Mouse (Mus musculus) embryonic facial prominence, embryonic 13.5 days (tissue): Measurements from ENCODE around the gene Trak2. TPM values are rescaled to one million over a fixed set of nuclear protein-coding genes. Genes with fewer than 3 reads are reported as not detected.

Experiments used
- ATAC-seq: fragments of 200-750 bp; cut with Nextera tagmentation; 2 replicates; pipeline ENCODE4 v1.8.0; 2017; ENCODE audit warnings: low read depth; ENCODE audit not compliant: insufficient number of reproducible peaks, insufficient read depth, low FRiP score, low TSS enrichment
- H3K27ac ChIP-seq: fragments of 300-500 bp; sonication (generic); 2 replicates; pipeline ENCODE4 v1.5.1; 2015; ENCODE audit warnings: moderate library complexity, mild to moderate bottlenecking, inconsistent platforms
- H3K27me3 ChIP-seq: fragments of 300-500 bp; sonication (generic); 2 replicates; pipeline ENCODE4 v1.6.1; 2015; ENCODE audit warnings: mild to moderate bottlenecking, inconsistent platforms
- H3K36me3 ChIP-seq: fragments of 300-500 bp; sonication (generic); 2 replicates; pipeline ENCODE4 v1.6.1; 2015; ENCODE audit warnings: mild to moderate bottlenecking, inconsistent platforms
- H3K4me1 ChIP-seq: fragments of 300-500 bp; sonication (generic); 2 replicates; pipeline ENCODE4 v1.6.1; 2015; ENCODE audit warnings: inconsistent platforms
- H3K4me2 ChIP-seq: fragments of 300-500 bp; sonication (generic); 2 replicates; pipeline ENCODE4 v1.6.1; 2015; ENCODE audit warnings: moderate library complexity, mild to moderate bottlenecking, inconsistent platforms
- H3K4me3 ChIP-seq: fragments of 300-500 bp; sonication (generic); 2 replicates; pipeline ENCODE4 v1.5.1; 2015; ENCODE audit warnings: mild to moderate bottlenecking, inconsistent platforms
- H3K9ac ChIP-seq: fragments of 300-500 bp; sonication (generic); 2 replicates; pipeline ENCODE4 v1.6.1; 2015; ENCODE audit warnings: mild to moderate bottlenecking, inconsistent platforms
- H3K9me3 ChIP-seq: fragments of 300-500 bp; sonication (generic); 2 replicates; pipeline ENCODE4 v1.6.1; 2016; ENCODE audit warnings: inconsistent platforms
- WGBS: fragments of 180-500 bp; shearing (Covaris S2); methylation state at CpG from one replicate; pipeline ENCODE4 v1.1.7; 2015; ENCODE audit warnings: mixed read lengths; 5-methylcytosine and 5-hydroxymethylcytosine counted together
- polyA plus RNA-seq: library from polyadenylated mRNA; unstranded; fragments of >200 nt; fragmentation: Nextera tagmentation; extraction: Ambion mirVana; gene quantifications from 2 replicates; pipeline ENCODE4 v1.2.1, GENCODE M21; 2015

Trak2 gene
- polyA plus RNA-seq, 1 experiment from 2014 or later, result 11.3 TPM

- H3K36me3 ChIP-seq, result no peaks in the 10 kb centered on the region
These were observed 20.7 kb downstream of the Trak2 start for GRCm38 (mm10) chr1:58952526-58952925.

GRCm38 (mm10) chr1:58951841-58952240 is 21.4 kb downstream of the Trak2 start:
- H3K36me3 ChIP-seq, result no peaks in the 10 kb centered on the region
- ATAC-seq, result no peak
- 42% methylated on average over 4 of the region's 4 CpGs for WGBS
- no peak overlapping the region for H3K27ac ChIP-seq
- H3K9me3 ChIP-seq, result no peaks in the 10 kb centered on the region
- H3K4me2 ChIP-seq, result no peak overlapping the region
- H3K4me1 ChIP-seq, result peaks cover 45% of the 10 kb centered on the region
- H3K27me3 ChIP-seq, result no peaks in the 10 kb centered on the region
- no peak overlapping the region for H3K4me3 ChIP-seq
- H3K9ac ChIP-seq, result no peak overlapping the region

More at GRCm38 (mm10) chr1:58952526-58952925, 20.7 kb downstream of the Trak2 start:
- Histone ChIP-seq H3K27ac (peak overlapping the region; percentile 73), H3K9me3 (no peaks in the 10 kb centered on the region), H3K27me3 (no peaks in the 10 kb centered on the region), H3K4me2 (peak overlapping the region; percentile 42), H3K4me3 (no peak overlapping the region), H3K9ac (no peak overlapping the region), H3K4me1 (peaks cover 49% of the 10 kb centered on the region)
- no peak for ATAC-seq
- WGBS, result 28% methylated on average over 5 of the region's 5 CpGs

GRCm38 (mm10) chr1:58950899-58951648 is 22.2 kb downstream of the Trak2 start:
- Histone ChIP-seq H3K36me3 (peaks cover 3% of the 10 kb centered on the region), H3K4me3 (no peak overlapping the region), H3K9ac (no peak overlapping the region), H3K4me1 (peaks cover 42% of the 10 kb centered on the region), H3K4me2 (no peak overlapping the region), H3K27ac (no peak overlapping the region), H3K9me3 (no peaks in the 10 kb centered on the region), H3K27me3 (no peaks in the 10 kb centered on the region)
- no peak for ATAC-seq
- 12% methylated on average over 8 of the region's 8 CpGs for WGBS

- Histone ChIP-seq H3K9ac (no peak overlapping the region), H3K4me1 (peaks cover 40% of the 10 kb centered on the region), H3K4me2 (no peak overlapping the region), H3K4me3 (no peak overlapping the region), H3K27ac (no peak overlapping the region), H3K9me3 (no peaks in the 10 kb centered on the region), H3K36me3 (peaks cover 17% of the 10 kb centered on the region), H3K27me3 (no peaks in the 10 kb centered on the region)
- WGBS, result 90% methylated on average over 6 of the region's 6 CpGs
- no peak for ATAC-seq
These were observed 23.6 kb downstream of the Trak2 start for GRCm38 (mm10) chr1:58949561-58950106.

- H3K27me3 ChIP-seq, result no peaks in the 10 kb centered on the region
- no peak overlapping the region for H3K4me2 ChIP-seq
- no peaks in the 10 kb centered on the region for H3K9me3 ChIP-seq
- peaks cover 12% of the 10 kb centered on the region for H3K4me1 ChIP-seq
- H3K4me3 ChIP-seq, result no peak overlapping the region
- H3K9ac ChIP-seq, result no peak overlapping the region
- 84% methylated on average over 9 of the region's 9 CpGs for WGBS
- no peak overlapping the region for H3K27ac ChIP-seq
- no peak for ATAC-seq
- peaks cover 18% of the 10 kb centered on the region for H3K36me3 ChIP-seq
These were observed 26.5 kb downstream of the Trak2 start for GRCm38 (mm10) chr1:58946718-58947117.

- no peaks in the 10 kb centered on the region for H3K27me3 ChIP-seq
- H3K4me3 ChIP-seq, result no peak overlapping the region
- H3K4me2 ChIP-seq, result no peak overlapping the region
- 85% methylated on average over 7 of the region's 7 CpGs for WGBS
- ATAC-seq, result no peak
- H3K9me3 ChIP-seq, result no peaks in the 10 kb centered on the region
- no peak overlapping the region for H3K9ac ChIP-seq
- H3K4me1 ChIP-seq, result peaks cover 8% of the 10 kb centered on the region
- H3K27ac ChIP-seq, result no peak overlapping the region
- H3K36me3 ChIP-seq, result peaks cover 18% of the 10 kb centered on the region
These were observed 27.1 kb downstream of the Trak2 start for GRCm38 (mm10) chr1:58945960-58946670.

- 95% methylated on average over 2 of the region's 2 CpGs for WGBS
- Histone ChIP-seq H3K4me1 (peaks cover 2% of the 10 kb centered on the region), H3K9me3 (no peaks in the 10 kb centered on the region), H3K27ac (no peak overlapping the region), H3K4me3 (no peak overlapping the region), H3K9ac (no peak overlapping the region), H3K27me3 (no peaks in the 10 kb centered on the region), H3K36me3 (peaks cover 19% of the 10 kb centered on the region), H3K4me2 (no peak overlapping the region)
- no peak for ATAC-seq
These were observed 27.7 kb downstream of the Trak2 start for GRCm38 (mm10) chr1:58945523-58945922.

GRCm38 (mm10) chr1:58937606-58938099 is 35.6 kb downstream of the Trak2 start:
- peaks cover 4% of the 10 kb centered on the region; the same call in 1 of the 2 replicates for H3K9me3 ChIP-seq
- no peaks in the 10 kb centered on the region for H3K4me1 ChIP-seq
- H3K36me3 ChIP-seq, result peaks cover 19% of the 10 kb centered on the region
- WGBS, result 89% methylated on average over 9 of the region's 9 CpGs
- ATAC-seq, result no peak
- H3K9ac ChIP-seq, result no peak overlapping the region
- H3K27ac ChIP-seq, result no peak overlapping the region
- no peak overlapping the region for H3K4me2 ChIP-seq
- no peaks in the 10 kb centered on the region for H3K27me3 ChIP-seq
- H3K4me3 ChIP-seq, result no peak overlapping the region

- Histone ChIP-seq H3K27ac (no peak overlapping the region), H3K4me3 (no peak overlapping the region), H3K27me3 (no peaks in the 10 kb centered on the region), H3K36me3 (peaks cover 19% of the 10 kb centered on the region), H3K9ac (no peak overlapping the region), H3K9me3 (peaks cover 4% of the 10 kb centered on the region; the same call in 1 of the 2 replicates), H3K4me2 (no peak overlapping the region), H3K4me1 (no peaks in the 10 kb centered on the region)
- WGBS, result 95% methylated on average over 10 of the region's 10 CpGs
- ATAC-seq, result no peak
These were observed 36.3 kb downstream of the Trak2 start for GRCm38 (mm10) chr1:58936746-58937605.

GRCm38 (mm10) chr1:58926664-58927063 is 46.6 kb downstream of the Trak2 start:
- Histone ChIP-seq H3K4me1 (no peaks in the 10 kb centered on the region), H3K4me3 (no peak overlapping the region), H3K27ac (no peak overlapping the region), H3K9me3 (no peaks in the 10 kb centered on the region), H3K9ac (no peak overlapping the region), H3K27me3 (no peaks in the 10 kb centered on the region), H3K36me3 (peaks cover 31% of the 10 kb centered on the region), H3K4me2 (no peak overlapping the region)
- 94% methylated on average over 5 of the region's 5 CpGs for WGBS
- no peak for ATAC-seq

- ATAC-seq, result no peak
- Histone ChIP-seq H3K4me3 (no peak overlapping the region), H3K4me1 (no peaks in the 10 kb centered on the region), H3K9me3 (no peaks in the 10 kb centered on the region), H3K36me3 (peaks cover 78% of the 10 kb centered on the region), H3K9ac (no peak overlapping the region), H3K27ac (no peak overlapping the region), H3K27me3 (no peaks in the 10 kb centered on the region), H3K4me2 (no peak overlapping the region)
- 82% methylated on average over 6 of the region's 6 CpGs for WGBS
These were observed 55.7 kb downstream of the Trak2 start for GRCm38 (mm10) chr1:58917566-58917965.
